Mouse (Mus musculus): Measurements from ENCODE around the gene Ctse. TPM values are rescaled to one million over a fixed set of nuclear protein-coding genes. Genes with fewer than 3 reads are reported as not detected.

Gene Ctse
- polyA plus RNA-seq, 2 experiments, result 0.11 TPM; not detected in 1

- H3K4me2 ChIP-seq (replicated peaks; ENCODE audit: low read depth, low read length, severe bottlenecking), result no peak overlapping the region
- ATAC-seq (ENCODE audit: low FRiP score, low read depth), result no peak
- no peaks in the 10 kb centered on the region for H3K27me3 ChIP-seq (ENCODE audit: control insufficient read depth, insufficient read depth, low read length)
- no peaks in the 10 kb centered on the region for H3K4me1 ChIP-seq (ENCODE audit: control insufficient read depth, insufficient read depth, low read length)
- DNase-seq (ENCODE audit: low spot score), result peak; percentile 18
- no peaks in the 10 kb centered on the region for H3K36me3 ChIP-seq (ENCODE audit: control insufficient read depth, insufficient read depth, low read length)
- H3K9me3 ChIP-seq (ENCODE audit: control insufficient read depth, low read length), result no peaks in the 10 kb centered on the region
- no peak overlapping the region for H3K9ac ChIP-seq (ENCODE audit: low read depth, low read length, severe bottlenecking)
- TF ChIP-seq POLR2A (IDR thresholded peaks at IDR 0.05; ENCODE audit: borderline replicate concordance, extremely low read depth, insufficient read depth, insufficient read length), result no peak
- no peak overlapping the region for H3K4me3 ChIP-seq (replicated peaks; ENCODE audit: low read length)
- WGBS, result 62% methylated on average over 3 of the region's 3 CpGs
- H3K27ac ChIP-seq (replicated peaks; ENCODE audit: low read depth, low read length), result no peak overlapping the region
These were observed 52.3 kb downstream of the Ctse start for GRCm38 (mm10) chr1:131690435-131690834.

GRCm38 (mm10) chr1:131691356-131691755, 53.2 kb downstream of the Ctse start:
- no peak for DNase-seq (ENCODE audit: low spot score)
- no peak overlapping the region for H3K9ac ChIP-seq (ENCODE audit: low read depth, low read length, severe bottlenecking)
- H3K27ac ChIP-seq (replicated peaks; ENCODE audit: low read depth, low read length), result no peak overlapping the region
- no peaks in the 10 kb centered on the region for H3K9me3 ChIP-seq (ENCODE audit: control insufficient read depth, low read length)
- TF ChIP-seq POLR2A (IDR thresholded peaks at IDR 0.05; ENCODE audit: borderline replicate concordance, extremely low read depth, insufficient read depth, insufficient read length), result no peak
- no peaks in the 10 kb centered on the region for H3K36me3 ChIP-seq (ENCODE audit: control insufficient read depth, insufficient read depth, low read length)
- no peak overlapping the region for H3K4me3 ChIP-seq (replicated peaks; ENCODE audit: low read length)
- ATAC-seq (ENCODE audit: low FRiP score, low read depth), result no peak
- H3K4me2 ChIP-seq (replicated peaks; ENCODE audit: low read depth, low read length, severe bottlenecking), result no peak overlapping the region
- H3K27me3 ChIP-seq (ENCODE audit: control insufficient read depth, insufficient read depth, low read length), result no peaks in the 10 kb centered on the region
- H3K4me1 ChIP-seq (ENCODE audit: control insufficient read depth, insufficient read depth, low read length), result no peaks in the 10 kb centered on the region

GRCm38 (mm10) chr1:131695308-131695707, 57.2 kb downstream of the Ctse start:
- no peak for TF ChIP-seq POLR2A (IDR thresholded peaks at IDR 0.05; ENCODE audit: borderline replicate concordance, extremely low read depth, insufficient read depth, insufficient read length)
- Histone ChIP-seq H3K36me3 (ENCODE audit: control insufficient read depth, insufficient read depth, low read length) (no peaks in the 10 kb centered on the region), H3K4me2 (replicated peaks; ENCODE audit: low read depth, low read length, severe bottlenecking) (no peak overlapping the region), H3K27ac (replicated peaks; ENCODE audit: low read depth, low read length) (no peak overlapping the region), H3K9ac (ENCODE audit: low read depth, low read length, severe bottlenecking) (no peak overlapping the region), H3K4me3 (replicated peaks; ENCODE audit: low read length) (no peak overlapping the region), H3K4me1 (ENCODE audit: control insufficient read depth, insufficient read depth, low read length) (no peaks in the 10 kb centered on the region), H3K9me3 (ENCODE audit: control insufficient read depth, low read length) (no peaks in the 10 kb centered on the region), H3K27me3 (ENCODE audit: control insufficient read depth, insufficient read depth, low read length) (no peaks in the 10 kb centered on the region)
- no peak for DNase-seq (ENCODE audit: low spot score)
- 90% methylated on average over 2 of the region's 2 CpGs for WGBS
- no peak for ATAC-seq (ENCODE audit: low FRiP score, low read depth)

GRCm38 (mm10) chr1:131696325-131696724, 58.2 kb downstream of the Ctse start:
- Histone ChIP-seq H3K4me3 (replicated peaks; ENCODE audit: low read length) (no peak overlapping the region), H3K9ac (ENCODE audit: low read depth, low read length, severe bottlenecking) (no peak overlapping the region), H3K36me3 (ENCODE audit: control insufficient read depth, insufficient read depth, low read length) (no peaks in the 10 kb centered on the region), H3K4me2 (replicated peaks; ENCODE audit: low read depth, low read length, severe bottlenecking) (no peak overlapping the region), H3K4me1 (ENCODE audit: control insufficient read depth, insufficient read depth, low read length) (no peaks in the 10 kb centered on the region), H3K27me3 (ENCODE audit: control insufficient read depth, insufficient read depth, low read length) (no peaks in the 10 kb centered on the region), H3K27ac (replicated peaks; ENCODE audit: low read depth, low read length) (no peak overlapping the region), H3K9me3 (ENCODE audit: control insufficient read depth, low read length) (no peaks in the 10 kb centered on the region)
- no peak for TF ChIP-seq POLR2A (IDR thresholded peaks at IDR 0.05; ENCODE audit: borderline replicate concordance, extremely low read depth, insufficient read depth, insufficient read length)
- DNase-seq (ENCODE audit: low spot score) (no peak), ATAC-seq (ENCODE audit: low FRiP score, low read depth) (no peak)
- 65% methylated on average over 4 of the region's 4 CpGs for WGBS

- Histone ChIP-seq H3K4me3 (replicated peaks; ENCODE audit: low read length) (no peak overlapping the region), H3K4me1 (ENCODE audit: control insufficient read depth, insufficient read depth, low read length) (no peaks in the 10 kb centered on the region), H3K36me3 (ENCODE audit: control insufficient read depth, insufficient read depth, low read length) (no peaks in the 10 kb centered on the region), H3K27ac (replicated peaks; ENCODE audit: low read depth, low read length) (no peak overlapping the region), H3K9ac (ENCODE audit: low read depth, low read length, severe bottlenecking) (no peak overlapping the region), H3K9me3 (ENCODE audit: control insufficient read depth, low read length) (no peaks in the 10 kb centered on the region), H3K4me2 (replicated peaks; ENCODE audit: low read depth, low read length, severe bottlenecking) (no peak overlapping the region), H3K27me3 (ENCODE audit: control insufficient read depth, insufficient read depth, low read length) (no peaks in the 10 kb centered on the region)
- no peak for ATAC-seq (ENCODE audit: low FRiP score, low read depth)
- DNase-seq (ENCODE audit: low spot score), result no peak
- no peak for TF ChIP-seq POLR2A (IDR thresholded peaks at IDR 0.05; ENCODE audit: borderline replicate concordance, extremely low read depth, insufficient read depth, insufficient read length)
- 90% methylated on average over 3 of the region's 3 CpGs for WGBS
These were observed 60.7 kb downstream of the Ctse start for GRCm38 (mm10) chr1:131698770-131699169.

GRCm38 (mm10) chr1:131699642-131700041, 61.5 kb downstream of the Ctse start:
- TF ChIP-seq POLR2A (IDR thresholded peaks at IDR 0.05; ENCODE audit: borderline replicate concordance, extremely low read depth, insufficient read depth, insufficient read length), result no peak
- H3K27ac ChIP-seq (replicated peaks; ENCODE audit: low read depth, low read length), result no peak overlapping the region
- ATAC-seq (ENCODE audit: low FRiP score, low read depth), result no peak
- H3K9ac ChIP-seq (ENCODE audit: low read depth, low read length, severe bottlenecking), result no peak overlapping the region
- no peaks in the 10 kb centered on the region for H3K4me1 ChIP-seq (ENCODE audit: control insufficient read depth, insufficient read depth, low read length)
- H3K27me3 ChIP-seq (ENCODE audit: control insufficient read depth, insufficient read depth, low read length), result no peaks in the 10 kb centered on the region
- H3K9me3 ChIP-seq (ENCODE audit: control insufficient read depth, low read length), result no peaks in the 10 kb centered on the region
- DNase-seq (ENCODE audit: low spot score), result no peak
- no peak overlapping the region for H3K4me2 ChIP-seq (replicated peaks; ENCODE audit: low read depth, low read length, severe bottlenecking)
- no peak overlapping the region for H3K4me3 ChIP-seq (replicated peaks; ENCODE audit: low read length)
- H3K36me3 ChIP-seq (ENCODE audit: control insufficient read depth, insufficient read depth, low read length), result no peaks in the 10 kb centered on the region
- 85% methylated on average over 4 of the region's 4 CpGs for WGBS
